Mouse (Mus musculus) midbrain, embryonic 13.5 days (tissue): ENCODE measurements around the gene Csad. TPM values are rescaled to one million over a fixed set of nuclear protein-coding genes. Genes with fewer than 3 reads are reported as not detected.
A peak's percentile ranks its signal among the peaks of the same experiment; 100 is the strongest.

Experiments
- ATAC-seq: fragments of 200-750 bp; cut with Nextera tagmentation; 2 replicates; pipeline ENCODE4 v1.8.0; 2017; ENCODE audit warnings: mild to moderate bottlenecking, moderate TSS enrichment, moderate library complexity
- H3K27ac ChIP-seq: fragments of 300-500 bp; sonication (generic); 2 replicates; pipeline ENCODE4 v1.5.1; 2015; ENCODE audit warnings: inconsistent platforms, mild to moderate bottlenecking, moderate library complexity
- H3K27me3 ChIP-seq: fragments of 300-500 bp; sonication (generic); 2 replicates; pipeline ENCODE4 v1.6.1; 2015; ENCODE audit warnings: mild to moderate bottlenecking, inconsistent platforms
- H3K36me3 ChIP-seq: fragments of 300-500 bp; sonication (generic); 2 replicates; pipeline ENCODE4 v1.6.1; 2015; ENCODE audit warnings: mild to moderate bottlenecking, inconsistent platforms
- H3K4me1 ChIP-seq: fragments of 300-500 bp; sonication (generic); replicated peaks from 2 replicates; pipeline ENCODE4 v1.6.1; 2015; ENCODE audit warnings: inconsistent platforms
- H3K4me2 ChIP-seq: fragments of 300-500 bp; sonication (generic); replicated peaks from 2 replicates; pipeline ENCODE4 v1.6.1; 2015; ENCODE audit warnings: moderate library complexity, mild to moderate bottlenecking, inconsistent platforms
- H3K4me3 ChIP-seq: fragments of 300-500 bp; sonication (generic); replicated peaks from 2 replicates; pipeline ENCODE4 v1.5.1; 2015; ENCODE audit warnings: mild to moderate bottlenecking, inconsistent platforms
- H3K9ac ChIP-seq: fragments of 300-500 bp; sonication (generic); replicated peaks from 2 replicates; pipeline ENCODE4 v1.6.1; 2015; ENCODE audit warnings: mild to moderate bottlenecking, inconsistent platforms
- H3K9me3 ChIP-seq: fragments of 300-500 bp; sonication (generic); 2 replicates; pipeline ENCODE4 v1.6.1; 2016; ENCODE audit warnings: mild to moderate bottlenecking, inconsistent platforms
- WGBS: fragments of 180-500 bp; shearing (Covaris S2); methylation state at CpG from one replicate; pipeline ENCODE4 v1.1.7; 2015; 5-methylcytosine and 5-hydroxymethylcytosine counted together
- polyA plus RNA-seq: library from polyadenylated mRNA; unstranded; fragments of >200 nt; fragmentation: Nextera tagmentation; extraction: Ambion mirVana; gene quantifications from 2 replicates; pipeline ENCODE4 v1.2.1, GENCODE M21; 2015

The Csad gene
- 37.9 and 40.2 TPM in 2 replicates for polyA plus RNA-seq

DNA sequence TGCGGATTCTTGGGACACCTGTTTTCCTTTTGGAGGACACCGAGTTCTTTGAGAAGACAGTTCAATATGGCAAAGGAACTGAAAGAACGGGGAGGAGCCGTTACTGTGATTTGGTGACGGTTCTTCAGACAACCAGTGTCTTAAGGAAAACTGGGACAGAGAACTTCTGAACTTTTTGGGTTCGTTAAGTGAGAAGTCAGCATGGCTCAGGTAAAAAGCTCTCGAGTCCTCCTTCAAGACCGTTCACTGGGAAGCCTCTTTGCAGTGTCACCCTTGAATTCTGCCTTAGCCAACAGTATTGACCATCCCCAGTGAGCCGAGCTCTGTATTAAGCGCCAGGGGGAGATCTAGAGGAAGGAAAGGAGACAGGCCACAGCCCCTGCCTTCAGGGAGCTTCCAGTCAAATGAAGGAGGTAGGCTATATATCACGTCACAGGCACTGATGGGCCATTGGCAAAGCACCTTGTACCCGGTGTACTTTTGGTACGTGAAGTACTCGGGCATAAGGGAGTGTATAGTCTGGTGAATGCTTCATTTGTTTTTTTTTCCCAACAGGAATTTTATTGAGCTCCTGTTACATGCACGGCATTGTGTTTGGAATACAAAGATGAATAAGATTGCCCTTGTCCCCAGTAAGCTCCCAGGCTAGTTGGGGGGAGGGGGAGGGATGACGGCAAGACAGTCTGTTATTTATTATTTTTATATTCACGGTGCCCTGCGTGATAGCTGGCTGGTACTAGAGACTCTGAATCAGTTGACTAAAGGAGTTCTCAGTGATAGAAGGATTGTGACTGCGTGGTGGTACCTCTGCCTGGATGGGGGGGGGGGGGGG, at the start of gene Csad:
Csad (minus strand) TSS at position 51 of the 832 bp plus-strand sequence.
- H3K4me2 ChIP-seq: peak within 1 kb of the TSS; percentile 81
- H3K9me3 ChIP-seq: no peaks in the 10 kb centered on the region
- H3K27ac ChIP-seq: peak within 1 kb of the TSS; percentile 99
- peaks cover 40% of the 10 kb centered on the region for H3K36me3 ChIP-seq
- H3K4me3 ChIP-seq: peak within 1 kb of the TSS; percentile 84
- peak within 1 kb of the TSS; percentile 90 for H3K9ac ChIP-seq
- H3K27me3 ChIP-seq: no peaks in the 10 kb centered on the region
- 72% methylated on average over 19 of the region's 19 CpGs for WGBS
- ATAC-seq: no peak
- peaks cover 46% of the 10 kb centered on the region for H3K4me1 ChIP-seq

- Histone ChIP-seq H3K4me3 (no peak overlapping the region), H3K9ac (no peak overlapping the region), H3K27ac (no peak overlapping the region), H3K4me2 (no peak overlapping the region), H3K9me3 (no peaks in the 10 kb centered on the region), H3K36me3 (no peaks in the 10 kb centered on the region), H3K27me3 (peaks cover 79% of the 10 kb centered on the region), H3K4me1 (peaks cover 34% of the 10 kb centered on the region)
- no peak for ATAC-seq
- WGBS: 56% methylated on average over 5 of the region's 5 CpGs
Observed at GRCm38 (mm10) chr15:102250521-102250920, 46.0 kb upstream of the Csad start.

DNA sequence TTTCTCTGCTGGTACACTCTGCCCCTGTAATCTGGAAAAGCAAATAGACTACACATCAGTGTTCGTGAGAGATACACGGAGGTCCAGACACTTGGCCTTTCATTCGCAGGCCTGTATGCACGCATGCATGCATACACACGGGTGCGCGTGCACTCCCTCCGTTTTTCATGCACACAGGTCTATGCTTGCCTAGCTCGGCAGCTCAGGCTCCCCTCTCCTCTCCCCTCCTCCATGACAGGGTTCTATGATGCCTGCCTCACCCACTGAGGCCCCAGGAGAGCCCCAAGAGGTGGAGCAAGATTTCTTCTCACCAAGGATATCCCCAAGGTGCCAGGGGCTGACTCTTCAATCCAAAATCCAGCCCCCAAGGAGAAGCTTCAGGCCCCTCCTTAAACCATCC, 45.4 kb upstream of the Csad start:
- 49% methylated on average over 9 of the region's 9 CpGs for WGBS
- no peak overlapping the region for H3K27ac ChIP-seq
- no peak overlapping the region for H3K9ac ChIP-seq
- H3K4me2 ChIP-seq: no peak overlapping the region
- H3K4me1 ChIP-seq: peaks cover 38% of the 10 kb centered on the region
- no peak for ATAC-seq
- H3K4me3 ChIP-seq: no peak overlapping the region
- no peaks in the 10 kb centered on the region for H3K36me3 ChIP-seq
- H3K9me3 ChIP-seq: no peaks in the 10 kb centered on the region
- peaks cover 79% of the 10 kb centered on the region for H3K27me3 ChIP-seq

DNA sequence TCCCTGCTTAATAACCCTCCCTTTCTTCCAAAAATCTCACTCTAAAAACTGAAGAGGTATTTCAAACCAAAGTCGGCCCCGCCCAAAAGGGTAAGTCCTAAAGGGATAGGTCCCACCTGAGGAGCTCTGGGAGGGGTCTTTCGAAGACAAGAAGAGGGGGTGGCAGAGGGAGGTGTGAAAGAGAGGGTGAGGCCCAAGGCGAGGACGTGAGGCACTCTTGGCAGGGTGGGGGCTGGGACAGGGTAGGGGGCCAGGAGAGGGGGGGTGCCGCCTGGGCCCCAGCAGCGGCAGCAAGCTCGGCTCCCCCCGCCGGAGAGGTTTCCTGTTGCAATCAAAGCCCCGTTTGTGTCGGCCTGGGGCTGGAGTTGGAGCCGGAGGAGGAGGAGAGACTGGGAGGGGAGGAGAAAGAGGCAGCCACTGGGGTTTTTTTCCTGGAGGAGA, 44.7 kb upstream of the Csad start:
- WGBS: 3% methylated on average over 13 of the region's 13 CpGs
- Histone ChIP-seq H3K27ac (no peak overlapping the region), H3K36me3 (no peaks in the 10 kb centered on the region), H3K4me3 (no peak overlapping the region), H3K27me3 (peaks cover 81% of the 10 kb centered on the region), H3K4me2 (no peak overlapping the region), H3K4me1 (peaks cover 42% of the 10 kb centered on the region), H3K9me3 (no peaks in the 10 kb centered on the region), H3K9ac (0 out of 2 replicates have a peak overlapping the region, but pooled peaks have one; percentile 19)
- ATAC-seq: no peak

GRCm38 (mm10) chr15:102248812-102249191, 44.3 kb upstream of the Csad start:
- H3K9me3 ChIP-seq: no peaks in the 10 kb centered on the region
- no peak overlapping the region for H3K4me2 ChIP-seq
- H3K9ac ChIP-seq: no peak overlapping the region
- WGBS: 0% methylated on average over 1 of the region's 3 CpGs
- H3K4me3 ChIP-seq: no peak overlapping the region
- H3K27ac ChIP-seq: no peak overlapping the region
- no peak for ATAC-seq
- peaks cover 42% of the 10 kb centered on the region for H3K4me1 ChIP-seq
- no peaks in the 10 kb centered on the region for H3K36me3 ChIP-seq
- H3K27me3 ChIP-seq: peaks cover 82% of the 10 kb centered on the region

DNA sequence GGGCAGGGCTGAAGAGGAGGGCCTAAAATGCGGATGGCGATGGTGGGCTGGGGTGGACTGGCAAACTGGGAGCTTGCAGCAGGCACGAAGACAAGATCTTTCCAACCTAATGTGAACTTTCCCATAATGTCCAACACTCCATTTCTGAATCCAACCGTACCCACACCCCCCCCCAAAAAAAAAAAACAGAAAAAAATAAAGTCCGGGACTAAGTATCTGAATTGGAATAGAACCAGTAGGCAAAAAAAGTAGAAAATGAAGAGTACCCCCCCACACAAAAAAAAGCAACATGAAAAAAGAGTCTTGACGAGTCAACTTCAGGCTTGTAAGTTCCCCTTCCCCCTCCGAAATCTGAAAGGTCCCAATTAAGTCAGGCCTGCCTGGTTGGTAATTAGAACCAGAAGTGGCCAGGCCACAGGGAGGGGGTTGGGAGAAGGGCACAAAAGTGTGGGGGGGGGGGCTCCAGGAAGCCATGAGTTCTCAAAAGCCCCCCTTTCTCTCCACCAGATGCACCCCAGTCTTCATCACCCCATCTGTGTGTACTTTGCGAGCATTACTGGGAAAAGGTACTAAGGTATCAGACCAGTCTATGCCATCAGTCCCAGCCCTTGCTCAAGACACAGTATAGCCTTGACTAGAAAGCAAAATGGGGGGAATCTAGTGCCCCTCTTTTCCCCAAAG, 43.7 kb upstream of the Csad start:
- H3K36me3 ChIP-seq: no peaks in the 10 kb centered on the region
- H3K27ac ChIP-seq: 0 out of 2 replicates have a peak overlapping the region, but pooled peaks have one; percentile 26
- H3K9ac ChIP-seq: peak overlapping the region; percentile 69
- no peaks in the 10 kb centered on the region for H3K9me3 ChIP-seq
- H3K4me1 ChIP-seq: peaks cover 47% of the 10 kb centered on the region
- 8% methylated on average over 8 of the region's 8 CpGs for WGBS
- ATAC-seq: no peak
- peak overlapping the region; percentile 53 for H3K4me3 ChIP-seq
- peak overlapping the region; percentile 94 for H3K4me2 ChIP-seq
- H3K27me3 ChIP-seq: peaks cover 82% of the 10 kb centered on the region

DNA sequence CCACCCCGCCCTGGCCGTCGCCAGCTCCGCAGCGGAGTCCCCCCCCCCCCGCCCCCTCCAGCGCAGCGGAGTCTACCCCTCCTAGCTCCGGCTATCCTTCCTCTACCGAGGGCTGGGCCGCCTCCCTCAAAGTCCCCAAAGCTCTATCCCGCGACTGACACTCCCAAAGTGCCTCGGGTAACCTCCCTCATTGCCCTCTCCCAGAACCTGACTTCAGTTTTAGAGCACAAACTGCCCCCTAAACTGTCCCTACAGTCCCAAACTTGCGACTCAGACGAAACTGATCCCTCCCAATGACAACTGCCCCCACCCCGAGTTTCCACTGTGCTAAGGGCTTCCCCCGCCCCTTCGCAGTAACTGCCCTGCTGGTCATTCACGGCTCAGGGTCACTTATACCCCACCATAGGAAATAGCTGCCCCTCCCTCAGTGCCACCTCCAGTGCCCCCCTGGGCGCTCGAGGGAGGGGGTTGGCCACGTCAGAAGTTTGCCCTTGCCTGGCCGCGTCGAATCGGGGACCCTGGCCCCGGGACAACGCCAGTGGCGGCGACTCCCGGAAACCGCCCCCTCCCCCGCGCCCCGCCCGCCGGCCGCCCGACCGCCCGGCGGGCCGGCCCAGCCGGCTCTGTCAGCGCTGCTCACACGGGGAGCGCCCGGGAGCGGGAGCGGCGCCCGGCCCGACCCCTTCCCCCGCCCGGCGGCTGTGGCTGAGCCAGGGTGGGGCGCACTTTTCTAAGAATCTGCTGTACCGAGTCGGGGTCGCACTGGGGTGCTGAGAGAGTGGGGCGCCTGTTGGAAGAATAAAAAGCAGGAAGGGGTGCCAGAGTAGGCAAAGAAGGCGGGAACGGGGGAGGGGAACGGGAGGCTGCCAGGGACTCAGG, 43.0 kb upstream of the Csad start:
- ATAC-seq: peak; percentile 31
- H3K4me1 ChIP-seq: peaks cover 50% of the 10 kb centered on the region

DNA sequence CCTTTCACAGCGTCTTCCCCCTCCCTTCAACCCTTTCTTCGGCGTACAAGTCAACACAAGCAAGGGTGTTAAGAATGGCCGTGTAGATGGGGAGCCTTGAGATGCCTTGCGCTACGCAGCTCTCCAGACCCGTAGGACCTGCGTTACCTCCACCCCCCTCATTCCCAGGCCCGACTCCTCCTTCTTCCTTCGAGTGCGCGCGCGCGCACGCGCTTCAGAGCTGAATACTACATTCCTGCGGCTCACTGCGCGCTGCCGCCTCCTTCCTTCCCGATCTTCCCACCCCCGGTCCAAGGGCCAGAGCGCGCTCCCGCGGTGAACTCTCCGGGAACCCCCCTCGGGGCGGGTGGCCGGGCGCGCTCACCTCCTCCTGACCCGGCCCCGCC, 42.3 kb upstream of the Csad start:
- 0% methylated on average over 31 of the region's 35 CpGs for WGBS
- Histone ChIP-seq H3K4me2 (peak overlapping the region; percentile 94), H3K9me3 (no peaks in the 10 kb centered on the region), H3K4me1 (peaks cover 50% of the 10 kb centered on the region), H3K36me3 (no peaks in the 10 kb centered on the region), H3K27ac (0 out of 2 replicates have a peak overlapping the region, but pooled peaks have one; percentile 64), H3K27me3 (peaks cover 89% of the 10 kb centered on the region), H3K4me3 (peak overlapping the region; percentile 53), H3K9ac (peak overlapping the region; percentile 69)
- peak; percentile 84 for ATAC-seq

More for the DNA sequence above, 43.0 kb upstream of the Csad start:
- H3K9ac ChIP-seq: peak overlapping the region; percentile 69
- H3K27ac ChIP-seq: 0 out of 2 replicates have a peak overlapping the region, but pooled peaks have one; percentile 26
- no peaks in the 10 kb centered on the region for H3K9me3 ChIP-seq
- H3K36me3 ChIP-seq: no peaks in the 10 kb centered on the region
- H3K4me2 ChIP-seq: peak overlapping the region; percentile 94
- H3K27me3 ChIP-seq: peaks cover 84% of the 10 kb centered on the region
- peak overlapping the region; percentile 53 for H3K4me3 ChIP-seq
- WGBS: under 1% methylated on average over 55 of the region's 65 CpGs

DNA sequence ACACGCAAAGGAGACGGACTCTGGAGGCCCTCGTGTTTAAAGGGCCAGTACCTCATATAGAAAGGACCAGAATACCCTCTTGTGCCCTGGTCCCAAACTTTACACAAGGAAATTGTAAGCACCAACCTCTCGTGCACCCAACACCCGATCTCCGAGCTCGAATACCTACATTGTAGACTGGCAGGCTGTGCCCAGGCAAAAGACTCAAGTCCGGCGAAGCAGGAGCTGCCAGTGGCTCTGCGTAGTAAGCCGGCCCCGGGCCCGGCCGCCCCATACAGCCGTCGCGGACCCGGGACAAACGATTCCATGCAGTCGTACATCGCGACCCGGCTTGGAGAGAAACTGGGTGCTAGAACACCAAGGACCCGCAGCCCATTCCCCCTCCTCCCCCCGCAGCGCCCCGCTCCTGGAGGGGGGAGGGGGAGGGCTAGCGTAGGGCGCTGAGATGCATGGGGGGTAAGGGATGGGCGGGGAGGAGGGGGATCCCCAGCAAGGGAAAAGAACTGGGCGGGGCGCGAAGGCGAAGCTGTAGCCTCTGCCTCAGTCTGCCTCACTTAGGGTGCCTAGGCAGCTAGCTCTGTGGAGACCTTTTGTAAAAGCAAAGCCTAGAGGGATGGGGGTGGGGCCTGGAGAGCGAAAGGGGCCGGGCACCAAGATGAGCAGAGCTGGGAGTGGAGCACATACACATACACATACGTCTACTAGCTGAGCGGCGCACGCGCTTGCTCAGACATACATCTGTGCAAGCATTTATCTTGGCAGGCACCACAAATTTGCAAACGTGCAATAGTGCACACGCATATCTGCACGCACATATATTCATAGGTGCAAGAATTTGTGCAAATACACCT, 41.6 kb upstream of the Csad start:
- peak; percentile 80 for ATAC-seq
- Histone ChIP-seq H3K9ac (peak overlapping the region; percentile 69), H3K4me1 (peaks cover 50% of the 10 kb centered on the region), H3K9me3 (no peaks in the 10 kb centered on the region), H3K27me3 (peaks cover 88% of the 10 kb centered on the region), H3K4me2 (peak overlapping the region; percentile 94), H3K27ac (0 out of 2 replicates have a peak overlapping the region, but pooled peaks have one; percentile 45), H3K4me3 (peak overlapping the region; percentile 53), H3K36me3 (no peaks in the 10 kb centered on the region)
- under 1% methylated on average over 39 of the region's 44 CpGs for WGBS

- peak overlapping the region; percentile 69 for H3K9ac ChIP-seq
- peaks cover 88% of the 10 kb centered on the region for H3K27me3 ChIP-seq
- no peaks in the 10 kb centered on the region for H3K36me3 ChIP-seq
- WGBS: 2% methylated on average over 14 of the region's 14 CpGs
- peak overlapping the region; percentile 53 for H3K4me3 ChIP-seq
- no peaks in the 10 kb centered on the region for H3K9me3 ChIP-seq
- H3K4me1 ChIP-seq: peaks cover 50% of the 10 kb centered on the region
- peak overlapping the region; percentile 94 for H3K4me2 ChIP-seq
- no peak for ATAC-seq
- no peak overlapping the region for H3K27ac ChIP-seq
Observed at GRCm38 (mm10) chr15:102245461-102245881, 40.9 kb upstream of the Csad start.
